Mouse (Mus musculus) kidney, adult 2 months (tissue): Measurements from ENCODE around the gene Tmem35b.

ENCODE experiments used
- CTCF ChIP-seq: fragments of 200-500 bp; conservative IDR thresholded peaks from 2 replicates; pipeline ENCODE4 v1.5.1; 2011; ENCODE audit warnings: low read depth, mild to moderate bottlenecking, control low read depth, low read length, moderate library complexity, mixed read lengths; ENCODE audit not compliant: insufficient read depth, insufficient read length
- POLR2A ChIP-seq: fragments of 200-500 bp; IDR thresholded peaks from one replicate; pipeline ENCODE4 v1.6.1; 2011; ENCODE audit warnings: low read depth, low read length, control low read depth

DNA sequence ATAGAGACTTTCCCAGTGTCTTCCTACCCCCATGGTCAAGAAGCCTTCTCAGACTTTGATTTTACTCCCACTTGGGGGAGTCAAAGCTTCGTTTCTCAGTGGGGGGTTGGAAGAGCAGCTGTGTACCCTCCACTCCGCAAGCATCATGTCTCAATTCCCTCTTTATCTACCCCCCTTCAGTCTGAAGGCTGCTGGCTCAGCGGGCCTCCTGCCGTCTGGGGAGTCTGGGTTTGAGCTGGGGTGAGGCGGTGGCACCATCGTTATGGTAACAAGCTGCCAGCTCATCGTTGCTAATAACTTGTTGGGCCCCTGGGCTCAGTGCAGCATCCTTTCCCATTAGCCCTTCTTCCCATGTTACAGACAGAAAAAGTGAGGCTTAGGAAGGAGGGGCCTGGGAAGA is 48.6 kb downstream of the Tmem35b start:
- TF ChIP-seq CTCF (no peak), POLR2A (no peak)
